Mouse (Mus musculus) layer of hippocampus, adult 8-10 months (tissue): Measurements from ENCODE around the gene Ptcd1. TPM values are rescaled to one million over a fixed set of nuclear protein-coding genes. Genes with fewer than 3 reads are reported as not detected.
"Not testable (repeated sequence)": the region's sequence is repeated elsewhere in the genome, so short reads cannot be mapped to it uniquely, and the experiment has no call there.

Experiments
- DNase-seq, 2 experiments: peaks; one replicate each; pipeline ENCODE4 v3.0.0; 2022; ENCODE audit warnings: low spot score in 2 of 2
- total RNA-seq, 4 experiments: library from RNA; stranded (reverse); gene quantifications; 2 replicates each; pipeline ENCODE4 v1.2.4; 2022

Ptcd1 gene
- total RNA-seq, 4 experiments from 2014 or later = 19.1 to 28.7 (median 24.0) TPM

DNA sequence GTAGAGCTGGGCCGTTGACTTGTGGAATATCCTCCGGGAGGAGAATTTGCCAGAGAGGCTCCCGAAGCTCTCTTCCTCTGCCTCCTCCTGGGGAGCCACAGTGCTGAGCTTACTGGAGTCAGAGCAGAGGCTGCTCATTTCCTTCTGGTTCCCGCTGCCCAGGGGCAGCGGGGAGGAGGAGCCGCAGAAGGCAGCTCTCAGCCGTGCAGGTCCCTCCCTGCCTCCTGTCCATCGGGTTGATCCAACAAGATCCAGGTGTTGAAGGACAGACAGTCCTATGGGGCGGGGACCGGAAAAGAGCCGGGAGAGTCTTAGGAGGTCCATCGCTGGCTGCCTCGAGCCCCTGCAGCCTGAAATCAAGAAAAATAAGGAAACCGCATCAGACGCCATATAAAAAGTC lies 1.7 kb downstream of the Ptcd1 start:
- no peak for DNase-seq

DNA sequence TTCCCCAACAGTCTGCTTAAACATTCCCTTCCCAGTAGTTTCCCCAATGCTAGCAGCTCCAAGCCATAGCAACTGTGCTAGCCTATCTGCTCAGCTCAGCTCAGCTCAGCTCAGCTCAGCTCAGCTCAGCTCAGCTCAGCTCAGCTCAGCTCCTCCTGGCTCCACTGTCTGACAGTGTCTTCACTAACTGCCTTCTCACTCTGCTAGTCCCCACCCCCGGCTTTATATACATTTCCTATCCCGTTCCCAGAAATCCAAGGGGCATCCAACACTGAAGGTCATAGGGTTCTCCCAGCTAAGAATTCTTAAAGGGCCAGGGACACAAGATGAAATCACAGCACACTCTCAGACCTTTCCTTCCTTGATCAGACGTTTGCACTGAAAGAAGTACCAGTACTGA lies 2.2 kb downstream of the Ptcd1 start:
- DNase-seq = no peak

GRCm38 (mm10) chr5:145161361-145161760 lies 5.5 kb downstream of the Ptcd1 start:
- DNase-seq = no peak

GRCm38 (mm10) chr5:145152690-145153089 lies 14.2 kb downstream of the Ptcd1 start:
- DNase-seq = no peak

GRCm38 (mm10) chr5:145149294-145149693 lies 17.6 kb downstream of the Ptcd1 start:
- DNase-seq = no peak

GRCm38 (mm10) chr5:145147748-145148147 lies 19.2 kb downstream of the Ptcd1 start:
- DNase-seq = no peak

DNA sequence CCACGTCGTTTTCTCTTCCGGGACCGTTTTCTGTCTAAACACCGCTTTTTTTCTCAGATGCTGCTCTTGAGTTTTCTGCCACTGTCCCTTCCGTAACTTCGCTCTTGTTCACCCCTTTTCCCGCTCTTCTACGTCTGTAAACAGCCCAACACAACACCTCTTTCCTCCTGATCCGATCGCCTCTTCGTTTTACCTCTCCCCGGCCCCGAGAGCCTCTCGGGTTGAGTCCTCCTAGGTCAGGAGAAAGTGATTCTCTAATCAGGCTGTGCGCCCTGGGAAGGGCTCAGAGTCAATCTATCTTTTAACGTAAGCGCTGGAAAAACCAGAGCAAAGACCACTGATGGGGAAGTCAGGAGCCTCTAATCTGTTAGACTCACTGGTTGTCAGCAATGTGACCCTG lies 26.3 kb downstream of the Ptcd1 start:
- DNase-seq = no peak

DNA sequence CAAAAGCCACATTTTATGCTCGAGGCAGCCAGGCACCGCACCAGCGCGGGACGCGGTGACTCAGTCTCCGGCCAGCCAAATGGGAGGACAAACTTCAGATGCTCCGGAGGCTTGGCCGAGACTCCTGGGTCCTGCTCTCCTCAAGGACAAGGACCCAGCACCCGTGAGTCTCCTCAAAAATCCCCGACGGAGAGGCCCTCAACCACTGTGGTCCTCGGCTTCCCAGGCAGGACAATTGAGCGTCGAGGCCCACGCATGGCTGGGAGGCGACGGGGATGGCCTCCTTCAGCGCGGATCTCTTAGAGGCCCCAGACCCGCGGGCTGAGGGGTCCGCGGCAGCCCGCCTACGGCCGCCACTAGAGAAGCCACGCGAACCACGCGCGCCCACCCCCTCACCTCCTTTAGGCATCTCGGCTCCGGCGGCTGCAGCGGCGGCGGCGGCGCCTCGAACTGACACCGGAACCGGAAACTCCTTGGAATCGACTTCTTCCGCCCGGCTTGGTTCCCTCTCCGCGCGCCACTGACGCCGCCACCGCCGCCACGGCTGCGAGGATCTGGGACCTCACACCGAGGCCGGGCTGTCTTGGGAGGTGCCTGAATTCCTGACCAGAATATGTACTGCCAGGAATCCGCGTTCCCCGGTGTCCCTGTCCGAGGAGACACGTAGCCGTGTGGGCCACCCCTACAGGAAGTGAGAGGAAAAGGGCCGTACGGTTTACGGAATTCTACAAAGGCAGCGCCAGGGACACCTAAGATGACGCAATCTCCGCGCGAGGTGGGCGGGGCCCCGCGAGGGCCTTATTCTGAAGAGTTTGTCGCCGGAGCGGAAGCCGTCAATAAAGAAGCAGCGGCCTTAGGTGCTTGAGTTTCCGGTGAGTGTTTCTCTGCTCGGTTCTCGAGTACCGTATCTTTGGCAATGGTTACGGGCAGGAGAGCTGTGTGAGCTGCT lies 27.1 kb downstream of the Ptcd1 start, which contains the start of the genes Pdap1 and Bud31:
Gene Pdap1, minus strand, starts transcription at position 668 of the 949 bp plus-strand sequence.
Gene Bud31, plus strand, starts transcription at position 792 of the 949 bp plus-strand sequence.
- peak; percentile 91 to 96 for DNase-seq

- no peak for DNase-seq
Measured at GRCm38 (mm10) chr5:145138836-145139235, 28.1 kb downstream of the Ptcd1 start.

- DNase-seq = not testable (repeated sequence)
Measured at GRCm38 (mm10) chr5:145133275-145133674, 33.6 kb downstream of the Ptcd1 start.

DNA sequence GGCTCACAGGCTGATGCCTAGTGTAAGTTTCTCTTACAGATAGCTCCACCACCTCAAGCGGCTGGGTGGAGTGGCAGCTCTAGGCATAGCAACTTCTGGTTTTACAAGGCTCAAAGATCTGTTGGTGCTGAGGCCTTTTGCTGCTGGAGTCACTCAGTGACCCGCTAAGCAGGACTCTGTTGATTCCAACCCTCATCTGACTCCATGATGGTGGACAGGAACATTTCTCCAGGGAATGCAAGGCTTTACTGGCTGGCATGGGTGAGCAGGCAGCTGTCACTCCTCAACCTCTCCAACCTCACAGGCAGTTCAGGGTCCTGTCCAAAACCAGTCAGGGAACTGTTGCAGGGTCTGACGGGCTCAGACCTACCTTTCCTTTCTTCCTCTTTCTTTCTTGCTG lies 35.9 kb downstream of the Ptcd1 start:
- no peak for DNase-seq

DNA sequence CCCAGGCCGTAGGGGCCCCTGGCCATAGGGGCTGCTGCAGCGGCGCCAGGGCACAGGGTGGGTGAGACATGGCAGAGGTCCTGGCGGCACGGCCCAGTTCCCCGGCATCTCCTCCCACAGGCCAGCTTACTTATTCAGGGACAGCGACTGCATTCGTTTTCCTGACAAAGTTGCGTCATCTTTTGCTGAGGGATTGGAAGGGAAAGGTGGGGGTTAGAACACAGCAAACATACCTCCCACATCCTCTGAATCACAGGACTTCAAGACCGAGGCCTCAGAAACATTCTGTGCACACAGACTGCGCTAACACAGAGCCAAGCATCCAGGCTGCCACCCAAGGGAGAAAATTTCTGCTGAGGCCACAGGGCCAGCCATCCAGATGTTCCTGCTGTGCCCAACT lies 36.7 kb downstream of the Ptcd1 start:
- DNase-seq = peak; percentile 60 to 75

GRCm38 (mm10) chr5:145129773-145130172 lies 37.1 kb downstream of the Ptcd1 start:
- not testable (repeated sequence) for DNase-seq

DNA sequence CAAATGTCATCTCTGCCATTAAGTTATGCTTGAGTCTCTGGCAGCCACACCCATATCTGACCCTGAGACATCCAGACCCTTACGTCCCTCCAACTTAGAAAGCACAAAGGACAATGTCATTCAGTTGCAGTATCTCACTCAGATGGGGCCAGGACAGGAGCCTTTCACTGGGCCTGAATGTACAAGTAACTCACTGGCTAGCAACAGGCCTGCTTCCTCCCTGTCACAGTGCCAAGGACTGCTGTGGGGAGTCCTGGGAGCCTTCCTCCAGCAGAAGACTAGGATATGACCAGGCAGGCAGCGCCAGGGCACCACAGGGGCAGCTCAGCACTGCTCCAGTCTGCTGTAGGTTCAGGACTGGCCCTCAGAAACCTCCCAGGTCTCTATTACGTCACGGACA lies 37.8 kb downstream of the Ptcd1 start:
- DNase-seq = no peak

- DNase-seq = no peak
Measured at GRCm38 (mm10) chr5:145126580-145126979, 40.3 kb downstream of the Ptcd1 start.

DNA sequence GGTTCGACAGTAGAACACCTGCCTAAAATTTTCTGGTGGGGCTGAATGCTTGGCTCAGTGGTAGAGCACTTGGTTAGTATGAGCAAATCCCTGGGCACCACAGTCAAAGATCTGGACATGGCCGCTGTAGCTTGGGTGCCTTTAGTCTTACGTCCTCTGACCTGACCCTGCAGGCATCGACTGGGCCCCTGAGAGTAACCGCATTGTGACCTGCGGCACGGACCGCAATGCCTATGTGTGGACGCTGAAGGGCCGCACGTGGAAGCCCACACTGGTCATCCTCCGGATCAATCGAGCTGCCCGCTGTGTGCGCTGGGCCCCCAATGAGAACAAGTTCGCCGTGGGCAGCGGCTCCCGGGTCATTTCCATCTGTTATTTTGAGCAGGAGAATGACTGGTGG lies 43.5 kb downstream of the Ptcd1 start:
- DNase-seq = no peak

DNA sequence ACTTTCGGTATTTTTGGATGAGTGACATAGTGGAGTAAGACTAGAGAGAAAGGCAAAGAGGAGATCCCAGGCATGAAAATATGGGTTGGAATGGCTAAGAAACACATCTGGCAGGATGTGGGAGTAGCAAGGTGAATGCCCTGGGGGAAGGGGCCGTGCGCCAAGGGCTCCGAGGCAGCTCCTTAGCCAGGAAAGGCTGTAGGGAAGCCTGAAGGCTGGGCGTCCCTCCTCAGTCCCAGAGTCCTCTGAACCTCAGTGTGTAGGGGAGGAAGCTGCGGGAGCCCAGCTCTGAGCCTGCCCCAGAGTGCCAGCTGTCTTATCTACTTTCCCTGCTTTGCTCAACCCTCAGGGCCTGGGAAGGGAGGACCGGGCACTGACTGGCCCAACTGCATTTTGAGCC lies 46.0 kb downstream of the Ptcd1 start:
- no peak for DNase-seq

DNA sequence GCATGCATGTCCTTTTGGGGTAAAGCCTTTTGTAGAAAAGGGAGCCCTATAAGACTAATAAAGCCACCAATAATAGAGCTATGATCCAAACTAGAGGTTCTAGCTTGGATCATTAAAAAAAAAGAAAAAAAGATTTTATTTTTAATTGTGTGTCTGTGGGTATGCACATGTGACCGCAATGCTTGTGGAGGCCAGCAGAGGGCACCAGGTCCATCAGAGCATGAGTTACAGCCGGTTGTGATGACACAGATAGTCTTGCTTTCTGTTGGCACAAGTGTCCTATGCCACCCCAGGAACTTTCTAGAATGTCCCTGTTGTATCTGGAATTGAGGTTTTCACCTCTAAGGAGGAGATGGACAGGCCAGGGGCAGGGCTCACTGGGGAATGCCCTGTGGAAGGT lies 47.5 kb downstream of the Ptcd1 start:
- no peak for DNase-seq

DNA sequence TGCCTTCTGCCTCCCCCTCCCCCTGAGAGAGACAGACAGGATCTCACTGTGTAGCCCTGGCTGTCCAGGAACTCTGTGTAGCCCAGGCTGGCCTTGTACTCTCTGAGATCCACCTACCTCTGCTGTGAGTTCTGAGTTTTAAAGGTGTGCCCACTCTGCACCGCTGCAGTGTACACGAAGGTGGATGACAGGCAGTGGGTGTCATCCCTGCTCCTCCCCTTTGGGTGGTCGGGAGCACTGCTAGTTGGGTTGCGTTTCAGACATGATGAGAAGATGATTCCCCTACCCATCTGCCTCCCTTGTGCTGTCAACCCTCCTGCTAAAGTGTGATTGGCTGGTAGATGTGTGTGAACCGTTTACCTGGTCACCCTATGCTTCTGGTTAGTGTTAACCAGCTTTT lies 48.4 kb downstream of the Ptcd1 start:
- DNase-seq = no peak

GRCm38 (mm10) chr5:145118005-145118404 lies 48.9 kb downstream of the Ptcd1 start:
- no peak for DNase-seq

- peak in 1 of 2 experiments; percentile 55 for DNase-seq
Measured at GRCm38 (mm10) chr5:145116916-145117315, 50.0 kb downstream of the Ptcd1 start.

GRCm38 (mm10) chr5:145116316-145116715 lies 50.6 kb downstream of the Ptcd1 start:
- DNase-seq = no peak

- DNase-seq = no peak
Measured at GRCm38 (mm10) chr5:145115736-145116135, 51.2 kb downstream of the Ptcd1 start.
